Mouse (Mus musculus) midbrain, embryonic 12.5 days (tissue): ENCODE data around the gene Adh7. TPM values are rescaled to one million over a fixed set of nuclear protein-coding genes. Genes with fewer than 3 reads are reported as not detected.

Source experiments
- ATAC-seq: fragments of 200-750 bp; cut with Nextera tagmentation; 2 replicates; pipeline ENCODE4 v1.8.0; 2017; ENCODE audit warnings: low read depth, moderate TSS enrichment, moderate library complexity; ENCODE audit not compliant: low FRiP score
- H3K27ac ChIP-seq: fragments of 300-500 bp; sonication (generic); replicated peaks from 2 replicates; pipeline ENCODE4 v1.5.1; 2016; ENCODE audit warnings: mild to moderate bottlenecking
- H3K27me3 ChIP-seq: fragments of 300-500 bp; sonication (generic); 2 replicates; pipeline ENCODE4 v1.6.1; 2016; ENCODE audit warnings: mild to moderate bottlenecking
- H3K36me3 ChIP-seq: fragments of 300-500 bp; sonication (generic); 2 replicates; pipeline ENCODE4 v1.6.1; 2016
- H3K4me1 ChIP-seq: fragments of 300-500 bp; sonication (generic); 2 replicates; pipeline ENCODE4 v1.6.1; 2016
- H3K4me2 ChIP-seq: fragments of 300-500 bp; sonication (generic); replicated peaks from 2 replicates; pipeline ENCODE4 v1.6.1; 2016; ENCODE audit warnings: mild to moderate bottlenecking, moderate library complexity
- H3K4me3 ChIP-seq: fragments of 300-500 bp; sonication (generic); 2 replicates; pipeline ENCODE4 v1.5.1; 2016; ENCODE audit warnings: mild to moderate bottlenecking
- H3K9ac ChIP-seq: fragments of 300-500 bp; sonication (generic); replicated peaks from 2 replicates; pipeline ENCODE4 v1.6.1; 2016; ENCODE audit warnings: mild to moderate bottlenecking, moderate library complexity
- H3K9me3 ChIP-seq: fragments of 300-500 bp; sonication (generic); 2 replicates; pipeline ENCODE4 v1.6.1; 2016; ENCODE audit warnings: mild to moderate bottlenecking
- WGBS: fragments of 180-500 bp; shearing (Covaris S2); methylation state at CpG from one replicate; pipeline ENCODE4 v1.1.7; 2016; 5-methylcytosine and 5-hydroxymethylcytosine counted together
- polyA plus RNA-seq: library from polyadenylated mRNA; unstranded; fragments of >200 nt; fragmentation: Nextera tagmentation; extraction: Ambion mirVana; gene quantifications from 2 replicates; pipeline ENCODE4 v1.2.1, GENCODE M21; 2016

Adh7 gene
- polyA plus RNA-seq, 1 experiment from 2014 or later = 0.47 TPM

DNA sequence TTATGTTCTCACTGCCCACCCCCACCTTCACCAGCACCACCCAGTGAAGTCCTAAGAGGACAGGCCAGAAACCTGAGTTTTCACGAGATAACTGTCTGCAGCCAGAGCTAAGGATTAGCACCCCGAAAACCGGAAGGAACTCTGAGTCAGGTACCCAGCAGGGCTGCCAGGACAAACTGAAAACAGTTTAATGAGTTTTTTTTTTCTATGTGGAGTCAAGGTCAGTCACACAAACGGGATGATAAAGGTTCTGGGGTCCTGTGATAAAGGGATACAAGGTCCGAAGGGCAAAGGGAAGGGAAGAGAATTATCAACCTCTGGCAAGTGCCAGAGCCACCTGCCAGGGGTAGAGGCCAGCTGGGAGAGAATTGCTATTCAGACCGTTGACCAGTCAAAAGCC lies 23.8 kb downstream of the Adh7 start:
- Histone ChIP-seq H3K4me3 (no peak overlapping the region), H3K27me3 (no peaks in the 10 kb centered on the region), H3K9ac (no peak overlapping the region), H3K36me3 (no peaks in the 10 kb centered on the region), H3K4me1 (no peaks in the 10 kb centered on the region), H3K9me3 (no peaks in the 10 kb centered on the region), H3K27ac (no peak overlapping the region), H3K4me2 (no peak overlapping the region)
- no peak for ATAC-seq
- 66% methylated on average over 6 of the region's 6 CpGs for WGBS

DNA sequence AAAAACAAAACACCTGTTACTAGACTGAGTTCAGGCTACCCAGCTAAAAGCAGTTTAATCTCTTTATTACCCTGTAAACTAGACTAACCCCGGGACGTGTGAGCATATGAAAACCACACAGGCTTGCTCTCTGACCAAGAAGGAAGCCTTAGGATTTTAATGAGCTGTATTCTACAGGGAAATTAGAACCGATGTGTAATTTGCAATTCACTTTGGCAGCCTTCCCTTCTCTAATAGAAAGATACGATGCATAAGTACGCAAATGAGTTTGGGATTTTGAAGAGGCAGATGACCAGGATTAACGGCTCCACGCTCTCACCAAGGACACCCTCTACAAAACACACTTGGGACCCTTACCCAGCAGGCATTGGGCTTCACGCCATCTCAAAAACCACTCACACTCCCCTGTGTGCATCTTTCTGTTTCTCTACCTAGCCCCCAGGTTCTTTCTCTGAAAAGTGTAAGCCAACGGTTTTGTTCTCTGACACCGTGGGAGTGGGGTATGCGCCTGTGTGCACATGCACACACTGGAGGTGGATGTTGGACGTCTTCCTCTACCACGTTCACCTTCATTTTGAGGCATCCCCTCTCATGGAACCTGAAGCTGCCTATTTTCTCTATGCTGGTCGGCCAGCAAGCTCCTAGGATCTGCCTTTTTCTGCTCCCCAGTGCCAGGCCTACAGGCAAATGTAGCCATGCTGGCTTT lies 24.6 kb downstream of the Adh7 start:
- H3K36me3 ChIP-seq = no peaks in the 10 kb centered on the region
- H3K4me2 ChIP-seq = no peak overlapping the region
- ATAC-seq = peak; percentile 45
- H3K27ac ChIP-seq = 0 out of 2 replicates have a peak overlapping the region, but pooled peaks have one; percentile 15
- no peaks in the 10 kb centered on the region for H3K4me1 ChIP-seq
- H3K9me3 ChIP-seq = no peaks in the 10 kb centered on the region
- no peak overlapping the region for H3K9ac ChIP-seq
- no peak overlapping the region for H3K4me3 ChIP-seq
- WGBS = 72% methylated on average over 14 of the region's 14 CpGs
- H3K27me3 ChIP-seq = no peaks in the 10 kb centered on the region

- Histone ChIP-seq H3K27ac (no peak overlapping the region), H3K4me1 (no peaks in the 10 kb centered on the region), H3K9me3 (no peaks in the 10 kb centered on the region), H3K4me2 (no peak overlapping the region), H3K27me3 (no peaks in the 10 kb centered on the region), H3K4me3 (no peak overlapping the region), H3K9ac (no peak overlapping the region), H3K36me3 (no peaks in the 10 kb centered on the region)
- no peak for ATAC-seq
- 91% methylated on average over 6 of the region's 6 CpGs for WGBS
These were observed 25.4 kb downstream of the Adh7 start for GRCm38 (mm10) chr3:138242933-138243332.

DNA sequence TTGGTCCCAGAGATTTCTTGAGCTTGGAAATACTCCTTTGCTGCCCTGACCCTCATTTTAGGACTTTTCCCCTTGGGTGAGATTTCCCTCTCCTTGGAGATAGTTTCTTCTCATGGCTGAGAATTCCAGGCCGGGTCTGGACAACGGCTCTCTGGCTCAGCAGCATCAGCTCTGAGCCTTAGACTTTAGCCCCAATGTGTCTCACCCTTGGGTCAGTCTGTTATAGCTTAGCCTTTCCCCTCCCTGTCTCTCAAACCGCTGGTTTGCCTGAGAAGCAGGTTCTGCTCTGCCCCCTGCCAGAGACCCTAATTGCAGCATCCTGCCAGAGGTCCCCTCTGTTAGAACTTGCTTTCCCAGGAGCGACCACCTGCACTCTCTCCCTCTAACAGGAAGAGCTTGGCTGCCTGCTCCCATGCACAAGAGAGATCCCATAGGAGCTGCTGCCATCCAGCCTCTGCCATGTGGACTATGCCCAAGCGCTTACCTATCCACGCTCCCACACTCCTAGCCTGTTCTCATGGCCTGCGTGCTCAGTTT lies 26.8 kb downstream of the Adh7 start:
- Histone ChIP-seq H3K4me2 (no peak overlapping the region), H3K27me3 (no peaks in the 10 kb centered on the region), H3K4me1 (no peaks in the 10 kb centered on the region), H3K9me3 (no peaks in the 10 kb centered on the region), H3K36me3 (no peaks in the 10 kb centered on the region), H3K9ac (no peak overlapping the region), H3K4me3 (no peak overlapping the region), H3K27ac (no peak overlapping the region)
- WGBS = 85% methylated on average over 7 of the region's 7 CpGs
- ATAC-seq = no peak

DNA sequence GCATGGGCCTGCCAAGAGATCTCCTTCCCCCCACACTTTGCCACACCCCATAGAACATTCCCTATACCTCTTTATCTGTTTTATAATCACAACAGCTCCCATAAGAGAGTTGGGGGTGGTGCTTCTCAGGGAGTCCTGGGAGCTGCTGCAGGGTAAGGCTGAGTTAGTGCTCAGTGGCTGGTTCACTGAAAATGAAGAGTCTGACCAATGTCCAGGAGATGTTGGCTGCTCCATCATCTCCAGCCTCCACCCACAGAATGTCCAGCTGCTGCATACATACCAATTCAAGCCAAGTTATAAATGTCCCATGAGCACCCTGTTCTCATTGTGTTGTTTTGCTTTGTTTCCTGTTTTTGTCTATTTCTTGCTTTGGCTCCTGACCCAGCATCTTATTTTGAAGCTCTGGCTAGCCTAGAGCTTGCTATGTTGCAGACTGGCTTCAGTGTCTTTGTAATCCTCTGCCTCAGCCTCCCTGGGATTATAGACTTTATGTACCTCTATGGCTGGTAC lies 29.0 kb downstream of the Adh7 start:
- Histone ChIP-seq H3K27me3 (no peaks in the 10 kb centered on the region), H3K4me1 (no peaks in the 10 kb centered on the region), H3K36me3 (no peaks in the 10 kb centered on the region), H3K4me3 (no peak overlapping the region), H3K27ac (no peak overlapping the region), H3K9ac (no peak overlapping the region), H3K4me2 (no peak overlapping the region), H3K9me3 (no peaks in the 10 kb centered on the region)
- ATAC-seq = no peak

DNA sequence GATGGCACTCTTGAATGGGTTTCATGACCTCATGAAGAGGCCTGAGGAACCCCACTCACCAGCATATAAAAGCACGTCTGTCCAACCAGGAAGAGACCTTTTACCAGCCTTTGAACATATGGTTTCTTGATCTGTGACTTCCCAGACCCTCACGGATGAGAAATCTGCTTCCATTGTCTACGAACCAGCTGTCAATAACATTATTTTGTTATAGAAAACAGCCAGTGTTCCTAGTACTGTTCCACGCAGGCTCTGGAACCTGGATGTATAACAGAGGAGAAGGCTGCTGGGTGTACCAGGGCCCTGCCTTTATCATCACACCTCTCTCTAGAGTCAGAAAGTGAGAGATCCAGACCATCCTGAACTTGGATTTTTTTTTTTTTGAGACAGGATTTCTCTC lies 29.7 kb downstream of the Adh7 start:
- Histone ChIP-seq H3K27me3 (no peaks in the 10 kb centered on the region), H3K4me3 (no peak overlapping the region), H3K36me3 (no peaks in the 10 kb centered on the region), H3K9me3 (no peaks in the 10 kb centered on the region), H3K4me2 (no peak overlapping the region), H3K9ac (no peak overlapping the region), H3K4me1 (no peaks in the 10 kb centered on the region), H3K27ac (no peak overlapping the region)
- ATAC-seq = no peak
- WGBS = 88% methylated on average over 4 of the region's 4 CpGs

GRCm38 (mm10) chr3:138248011-138248410 lies 30.5 kb downstream of the Adh7 start:
- no peak for ATAC-seq
- Histone ChIP-seq H3K4me1 (no peaks in the 10 kb centered on the region), H3K9ac (no peak overlapping the region), H3K4me2 (no peak overlapping the region), H3K36me3 (no peaks in the 10 kb centered on the region), H3K9me3 (no peaks in the 10 kb centered on the region), H3K27me3 (no peaks in the 10 kb centered on the region), H3K27ac (no peak overlapping the region), H3K4me3 (no peak overlapping the region)
- 79% methylated on average over 7 of the region's 7 CpGs for WGBS

DNA sequence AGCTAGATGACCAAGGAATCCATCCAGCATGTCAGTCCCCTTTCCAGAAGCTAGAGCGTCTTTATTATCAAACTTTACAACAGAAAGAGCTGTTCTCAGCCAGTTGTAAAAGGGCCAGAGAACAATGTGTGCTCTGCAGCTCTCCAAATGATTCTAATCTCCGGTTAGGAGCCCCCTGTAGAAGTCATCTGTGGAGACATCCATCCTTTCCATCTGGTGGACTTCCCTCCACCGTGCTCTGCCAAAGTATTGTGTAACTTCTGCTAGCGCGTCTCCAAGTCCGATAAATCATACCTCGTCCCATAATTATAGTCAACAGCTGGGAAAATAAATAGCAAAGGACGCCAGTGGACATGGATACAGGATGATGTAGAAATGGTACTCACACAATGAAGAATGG lies 31.2 kb downstream of the Adh7 start:
- Histone ChIP-seq H3K4me1 (no peaks in the 10 kb centered on the region), H3K27me3 (no peaks in the 10 kb centered on the region), H3K27ac (no peak overlapping the region), H3K9me3 (no peaks in the 10 kb centered on the region), H3K9ac (no peak overlapping the region), H3K4me2 (no peak overlapping the region), H3K36me3 (no peaks in the 10 kb centered on the region), H3K4me3 (no peak overlapping the region)
- 95% methylated on average over 8 of the region's 8 CpGs for WGBS
- ATAC-seq = no peak

DNA sequence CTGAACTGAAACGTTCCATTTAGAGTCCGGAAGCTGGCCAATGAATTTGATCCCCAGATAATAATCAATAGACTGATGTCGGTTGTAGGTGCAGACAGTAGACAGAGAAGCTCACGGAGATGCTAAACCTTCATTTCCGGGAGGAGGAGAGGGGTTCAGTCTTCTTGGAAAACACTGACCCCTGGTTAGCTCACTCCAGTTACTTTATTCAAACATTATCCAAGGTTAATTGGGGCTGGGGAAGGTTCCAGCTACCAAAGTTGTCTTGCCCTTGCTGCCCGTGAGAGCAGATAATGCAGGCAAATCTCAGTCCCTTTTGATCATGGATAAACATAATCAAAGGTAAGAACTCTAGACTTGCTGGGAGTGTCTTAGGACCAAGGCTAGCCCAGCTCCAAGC lies 33.6 kb downstream of the Adh7 start:
- Histone ChIP-seq H3K9ac (no peak overlapping the region), H3K36me3 (no peaks in the 10 kb centered on the region), H3K27ac (no peak overlapping the region), H3K9me3 (no peaks in the 10 kb centered on the region), H3K4me1 (no peaks in the 10 kb centered on the region), H3K4me3 (no peak overlapping the region), H3K4me2 (no peak overlapping the region), H3K27me3 (no peaks in the 10 kb centered on the region)
- no peak for ATAC-seq
- WGBS = 87% methylated on average over 6 of the region's 6 CpGs

DNA sequence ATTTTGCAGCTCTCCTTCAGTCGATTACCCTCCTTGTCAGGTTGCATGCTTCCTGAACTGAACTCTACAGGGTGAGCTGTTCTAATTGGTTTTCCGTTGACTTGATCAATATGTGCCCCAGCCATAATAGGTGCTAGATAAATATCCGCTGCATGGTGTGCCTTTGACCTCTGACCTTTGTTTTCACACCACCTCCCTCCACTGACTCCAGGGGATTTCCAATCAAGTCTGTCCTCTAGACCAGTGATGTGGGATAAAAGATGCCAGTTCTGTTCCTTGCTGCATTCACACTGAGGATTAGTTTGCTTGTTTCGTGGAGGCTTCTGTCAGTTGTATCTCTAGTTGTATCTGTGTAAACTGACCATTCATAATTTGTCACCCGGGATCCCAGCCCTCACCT lies 36.6 kb downstream of the Adh7 start:
- H3K4me1 ChIP-seq = no peaks in the 10 kb centered on the region
- no peak overlapping the region for H3K27ac ChIP-seq
- H3K36me3 ChIP-seq = no peaks in the 10 kb centered on the region
- H3K9ac ChIP-seq = no peak overlapping the region
- WGBS = 36% methylated on average over 5 of the region's 5 CpGs
- H3K4me3 ChIP-seq = no peak overlapping the region
- no peaks in the 10 kb centered on the region for H3K27me3 ChIP-seq
- H3K9me3 ChIP-seq = no peaks in the 10 kb centered on the region
- ATAC-seq = no peak
- no peak overlapping the region for H3K4me2 ChIP-seq

- ATAC-seq = no peak
These were observed 37.8 kb downstream of the Adh7 start for GRCm38 (mm10) chr3:138255366-138255765.

DNA sequence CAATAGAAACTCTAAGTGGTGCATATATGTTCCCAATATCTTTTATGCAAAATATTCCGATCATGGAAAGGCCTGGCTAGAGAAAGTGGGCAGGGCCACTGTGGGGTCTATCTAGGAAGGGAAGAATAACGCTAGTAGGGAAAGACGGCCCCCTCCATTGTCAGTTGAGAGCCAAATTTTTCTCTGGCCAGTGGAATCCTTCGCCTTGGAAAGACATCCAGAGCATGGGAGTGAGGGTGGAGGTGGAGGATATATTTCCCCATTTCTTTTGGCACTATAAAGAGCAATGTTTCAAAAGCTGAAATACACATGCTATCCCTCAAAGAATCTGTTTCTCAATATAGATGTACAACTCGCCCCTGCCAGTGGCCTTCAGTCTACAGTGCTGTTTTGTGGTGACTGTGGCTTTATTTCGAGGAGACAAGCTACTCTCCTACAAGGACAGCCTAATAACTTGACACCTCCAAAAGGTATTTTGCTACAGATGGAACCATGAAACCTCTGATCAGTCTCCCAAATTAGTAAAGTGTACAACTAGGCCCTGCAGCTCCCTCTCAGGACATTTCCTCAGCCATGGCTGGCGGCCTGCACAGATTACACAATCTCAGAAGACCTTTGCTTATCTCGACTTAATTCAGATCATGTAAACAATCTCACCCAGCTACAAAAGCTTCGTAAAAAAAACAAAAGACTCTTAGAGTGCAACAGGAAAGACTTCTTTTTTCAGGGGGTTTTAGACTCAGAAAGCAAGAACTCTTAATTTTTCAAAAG lies 38.4 kb downstream of the Adh7 start:
- Histone ChIP-seq H3K4me1 (no peaks in the 10 kb centered on the region), H3K4me3 (no peak overlapping the region), H3K4me2 (no peak overlapping the region), H3K36me3 (no peaks in the 10 kb centered on the region), H3K9me3 (no peaks in the 10 kb centered on the region), H3K27ac (no peak overlapping the region), H3K27me3 (no peaks in the 10 kb centered on the region), H3K9ac (no peak overlapping the region)
- ATAC-seq = no peak
- 82% methylated on average over 9 of the region's 9 CpGs for WGBS

More at GRCm38 (mm10) chr3:138255366-138255765, 37.8 kb downstream of the Adh7 start:
- Histone ChIP-seq H3K9ac (no peak overlapping the region), H3K4me2 (no peak overlapping the region), H3K4me1 (no peaks in the 10 kb centered on the region), H3K27ac (no peak overlapping the region), H3K36me3 (no peaks in the 10 kb centered on the region), H3K4me3 (no peak overlapping the region), H3K9me3 (no peaks in the 10 kb centered on the region), H3K27me3 (no peaks in the 10 kb centered on the region)
- 87% methylated on average over 3 of the region's 3 CpGs for WGBS
